Mouse (Mus musculus): ENCODE results near the gene Apex1.

Gene Apex1

GRCm38 (mm10) chr14:50976674-50977073 lies 51.9 kb downstream of the Apex1 start:
- Histone ChIP-seq H3K4me1 (replicated peaks; ENCODE audit: low read depth, low read length) (peaks cover 47% of the 10 kb centered on the region), H3K27me3 (ENCODE audit: insufficient read depth, low read length) (no peaks in the 10 kb centered on the region), H3K9me3 (ENCODE audit: low read length) (0 out of 2 replicates have a peak, but pooled peaks cover 5% of the 10 kb centered on the region), H3K4me3 (replicated peaks; ENCODE audit: low read length) (no peak overlapping the region), H3K36me3 (ENCODE audit: insufficient read depth, low read length) (no peaks in the 10 kb centered on the region)
- TF ChIP-seq NANOG (IDR thresholded peaks at IDR 0.05; ENCODE audit: borderline replicate concordance, low read length) (no peak), CTCF (conservative IDR thresholded peaks at IDR 0.05; ENCODE audit: low read length) (no peak), POU5F1 (IDR thresholded peaks at IDR 0.05; ENCODE audit: borderline replicate concordance, low read length) (no peak)
